Mouse (Mus musculus) C2C12 (cell line): ENCODE results near the gene Map3k14.

Source experiments
- CTCF ChIP-seq: IDR thresholded peaks from one replicate; pipeline ENCODE4 v1.5.1; 2011; ENCODE audit not compliant: control insufficient read depth, insufficient read depth, insufficient read length
- MYOD1 ChIP-seq: IDR thresholded peaks from one replicate; pipeline ENCODE4 v1.6.1; 2011; ENCODE audit warnings: low read depth; ENCODE audit not compliant: control insufficient read depth, insufficient read length
- MYOG ChIP-seq: IDR thresholded peaks from one replicate; pipeline ENCODE4 v1.6.1; 2011; ENCODE audit not compliant: control insufficient read depth, insufficient read length; ENCODE audit errors: extremely low read depth

DNA sequence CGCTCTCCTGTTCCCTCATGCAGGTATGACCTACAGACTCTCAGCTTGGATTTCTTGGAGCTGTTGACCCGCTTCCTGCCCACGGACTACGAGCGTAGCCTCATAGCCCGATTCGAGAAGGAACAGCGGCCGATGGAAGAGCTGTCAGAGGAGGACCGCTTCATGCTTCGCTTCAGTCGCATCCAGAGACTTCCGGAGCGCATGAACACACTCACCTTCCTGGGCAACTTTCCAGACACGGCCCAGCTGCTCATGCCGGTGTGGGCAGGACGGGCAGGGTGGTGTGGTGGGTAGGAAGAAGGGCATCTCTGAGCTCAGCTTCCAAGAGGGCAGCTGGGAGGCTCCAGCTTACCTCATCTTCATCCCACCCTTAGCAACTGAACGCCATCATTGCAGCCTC, 72.0 kb downstream of the Map3k14 start:
- TF ChIP-seq CTCF (no peak), MYOG (no peak), MYOD1 (no peak)
